Mouse (Mus musculus) intestine, embryonic 14.5 days (tissue): ENCODE measurements at regions not wholly inside any gene's neighbourhood (a gene's known extent, or its start where the extent isn't known, plus 50 kb on each side); places are given as distances from the start of the nearest gene placed in this dataset.

Experiments
- ATAC-seq: fragments of 200-750 bp; cut with Nextera tagmentation; replicated peaks from 2 replicates; pipeline ENCODE4 v1.8.0; 2017; ENCODE audit warnings: low read depth, moderate number of reproducible peaks, moderate TSS enrichment, moderate library complexity; ENCODE audit not compliant: low FRiP score, low TSS enrichment
- DNase-seq: peaks from one replicate; pipeline ENCODE4 v3.0.0-alpha.2; 2018; ENCODE audit warnings: low spot score
- H3K27ac ChIP-seq: fragments of 300-500 bp; sonication (generic); 2 replicates; pipeline ENCODE4 v1.5.1; 2014; ENCODE audit warnings: low read depth, mild to moderate bottlenecking, control low read depth
- H3K27me3 ChIP-seq: fragments of 300-500 bp; sonication (generic); replicated peaks from 2 replicates; pipeline ENCODE4 v1.6.1; 2014; ENCODE audit warnings: low read length, control low read depth; ENCODE audit not compliant: control insufficient read depth, insufficient read depth
- H3K36me3 ChIP-seq: fragments of 300-500 bp; sonication (generic); 2 replicates; pipeline ENCODE4 v1.6.1; 2014; ENCODE audit warnings: low read length, control low read depth; ENCODE audit not compliant: control insufficient read depth, insufficient read depth
- H3K4me1 ChIP-seq: fragments of 300-500 bp; sonication (generic); replicated peaks from 2 replicates; pipeline ENCODE4 v1.6.1; 2014; ENCODE audit warnings: low read length, control low read depth, mixed read lengths; ENCODE audit not compliant: control insufficient read depth, insufficient read depth
- H3K4me2 ChIP-seq: fragments of 300-500 bp; sonication (generic); 2 replicates; pipeline ENCODE4 v1.6.1; 2014; ENCODE audit warnings: low read length
- H3K4me3 ChIP-seq: fragments of 300-500 bp; sonication (generic); 2 replicates; pipeline ENCODE4 v1.5.1; 2014; ENCODE audit warnings: low read depth, low read length, control low read depth, mixed read lengths
- H3K9ac ChIP-seq: fragments of 300-500 bp; sonication (generic); 2 replicates; pipeline ENCODE4 v1.6.1; 2014; ENCODE audit warnings: mild to moderate bottlenecking, low read length
- H3K9me3 ChIP-seq: fragments of 300-500 bp; sonication (generic); 2 replicates; pipeline ENCODE4 v1.6.1; 2016; ENCODE audit warnings: low read length, control low read depth; ENCODE audit not compliant: control insufficient read depth
- WGBS: fragments of 180-500 bp; shearing (Covaris S2); extraction: QIAGEN DNeasy Blood & Tissue Kit; methylation state at CpG from one replicate; pipeline ENCODE4 v1.1.7; 2014; 5-methylcytosine and 5-hydroxymethylcytosine counted together

DNA sequence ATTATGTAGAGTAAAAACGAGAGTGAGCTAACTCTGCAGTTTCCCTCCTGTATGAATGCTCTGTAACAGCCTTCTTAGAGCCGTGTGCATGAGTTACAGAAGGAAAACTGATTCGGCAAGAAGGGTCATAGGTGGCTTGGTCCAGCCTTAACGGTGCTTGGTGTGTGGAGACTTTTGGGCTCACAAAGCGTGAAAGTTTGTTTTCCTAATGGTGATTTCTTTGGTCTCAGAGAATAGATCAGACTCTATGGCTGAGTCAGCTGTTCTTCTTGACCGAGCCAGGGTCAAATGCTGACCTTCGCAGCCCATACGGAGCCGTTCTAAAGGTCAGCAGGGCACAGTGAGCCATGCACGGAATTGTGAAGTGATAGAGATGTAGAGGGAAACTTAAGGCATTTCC is 294.1 kb upstream of the Mon1b start:
- Histone ChIP-seq H3K27ac (no peak overlapping the region), H3K36me3 (no peaks in the 10 kb centered on the region), H3K4me1 (no peaks in the 10 kb centered on the region), H3K9ac (no peak overlapping the region), H3K4me3 (no peak overlapping the region), H3K27me3 (no peaks in the 10 kb centered on the region), H3K9me3 (no peaks in the 10 kb centered on the region), H3K4me2 (no peak overlapping the region)
- ATAC-seq = no peak
- DNase-seq = no peak
- 59% methylated on average over 10 of the region's 10 CpGs for WGBS

DNA sequence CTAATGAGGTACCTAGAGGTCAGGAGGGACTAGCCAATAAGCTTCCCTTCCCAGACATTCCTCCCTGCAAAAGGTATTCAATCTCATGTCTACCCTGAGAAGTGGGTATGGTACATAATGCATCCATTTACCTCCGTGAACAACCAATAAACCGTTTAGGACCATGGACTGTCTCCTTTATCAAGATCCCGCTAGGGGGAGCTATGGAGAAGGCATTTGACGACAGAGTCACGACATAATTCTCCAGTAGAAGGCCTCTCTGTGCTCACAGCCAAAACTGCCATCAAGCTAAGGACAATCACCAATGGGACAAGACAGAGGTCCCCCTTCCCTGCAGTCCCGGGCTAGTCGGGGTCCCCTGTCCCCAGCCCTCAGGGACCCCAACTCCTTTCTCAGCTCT is 273.5 kb upstream of the Mon1b start:
- H3K27me3 ChIP-seq = no peaks in the 10 kb centered on the region

DNA sequence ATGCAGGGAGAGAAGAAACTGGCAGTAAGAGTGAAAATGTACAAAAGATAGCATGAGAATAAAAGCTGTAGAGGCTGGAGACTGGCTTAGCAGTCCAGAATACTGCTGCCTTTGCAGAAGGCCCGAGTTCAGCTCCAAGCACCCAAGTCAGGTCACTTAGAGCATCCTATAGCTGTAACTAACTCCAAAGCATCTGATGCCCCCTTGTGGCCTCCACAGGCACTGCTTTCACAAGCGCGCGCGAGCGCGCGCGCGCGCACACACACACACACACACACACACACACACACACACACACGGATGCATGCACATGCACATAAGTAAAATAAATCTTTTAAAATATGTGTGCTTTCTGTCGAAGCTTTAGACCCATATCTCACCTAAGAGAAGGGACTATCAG is 271.2 kb upstream of the Mon1b start:
- 90% methylated on average over 13 of the region's 13 CpGs for WGBS
- Histone ChIP-seq H3K27me3 (no peaks in the 10 kb centered on the region), H3K4me1 (no peaks in the 10 kb centered on the region), H3K4me3 (no peak overlapping the region), H3K27ac (no peak overlapping the region), H3K36me3 (no peaks in the 10 kb centered on the region), H3K4me2 (no peak overlapping the region), H3K9me3 (no peaks in the 10 kb centered on the region), H3K9ac (no peak overlapping the region)
- ATAC-seq = no peak
- no peak for DNase-seq

More for the DNA sequence above, 273.5 kb upstream of the Mon1b start:
- Histone ChIP-seq H3K9ac (no peak overlapping the region), H3K27ac (no peak overlapping the region), H3K4me2 (no peak overlapping the region), H3K36me3 (no peaks in the 10 kb centered on the region), H3K4me1 (no peaks in the 10 kb centered on the region), H3K4me3 (no peak overlapping the region), H3K9me3 (no peaks in the 10 kb centered on the region)
- ATAC-seq = no peak
- WGBS = 52% methylated on average over 7 of the region's 7 CpGs
- DNase-seq = no peak

DNA sequence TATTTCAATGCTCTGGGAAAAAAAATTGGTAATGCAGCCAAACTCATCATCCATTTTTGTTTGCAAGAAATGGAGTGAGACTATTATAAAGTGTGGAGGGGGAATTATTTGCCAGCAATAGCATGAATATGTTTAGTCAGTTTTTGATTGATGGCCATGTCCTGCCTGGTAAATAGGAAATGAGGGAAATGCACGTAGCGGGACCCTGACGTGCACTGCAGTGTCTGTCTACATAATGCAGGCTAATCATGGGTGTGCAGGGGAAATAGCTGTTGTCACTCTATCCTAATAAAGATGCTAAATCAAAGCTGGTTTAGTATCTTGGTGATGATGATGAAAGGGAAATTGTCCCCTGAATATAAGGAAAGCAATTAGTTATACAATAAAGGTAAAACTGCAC is 251.9 kb upstream of the Mon1b start:
- ATAC-seq (no peak), DNase-seq (no peak)
- no peaks in the 10 kb centered on the region for H3K27me3 ChIP-seq
- H3K27ac ChIP-seq = no peak overlapping the region
- no peak overlapping the region for H3K9ac ChIP-seq
- no peaks in the 10 kb centered on the region for H3K36me3 ChIP-seq
- H3K4me3 ChIP-seq = no peak overlapping the region
- H3K4me1 ChIP-seq = peaks cover 3% of the 10 kb centered on the region; the same call in 1 of the 2 replicates
- 15% methylated on average over 3 of the region's 3 CpGs for WGBS
- no peak overlapping the region for H3K4me2 ChIP-seq
- no peaks in the 10 kb centered on the region for H3K9me3 ChIP-seq

DNA sequence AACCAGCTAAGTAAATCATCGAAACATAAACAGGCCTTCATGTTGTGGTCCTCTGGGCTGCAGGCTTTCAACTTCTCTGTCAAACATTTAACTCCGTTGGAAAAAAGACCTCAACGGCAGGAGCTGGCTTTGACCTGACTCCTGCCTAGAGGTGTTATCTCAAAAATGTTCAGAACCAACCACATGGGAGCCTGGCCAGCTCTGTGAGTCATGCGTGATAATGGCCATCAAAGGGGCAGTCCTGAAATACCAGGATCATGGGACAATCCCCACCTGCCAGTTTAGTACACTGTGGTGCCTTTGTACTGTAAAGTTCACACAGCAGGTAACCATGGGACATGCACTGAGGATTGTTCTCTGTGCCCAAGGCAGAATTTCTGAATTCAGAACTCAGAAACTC is 251.4 kb upstream of the Mon1b start:
- 23% methylated on average over 4 of the region's 4 CpGs for WGBS
- DNase-seq = no peak

DNA sequence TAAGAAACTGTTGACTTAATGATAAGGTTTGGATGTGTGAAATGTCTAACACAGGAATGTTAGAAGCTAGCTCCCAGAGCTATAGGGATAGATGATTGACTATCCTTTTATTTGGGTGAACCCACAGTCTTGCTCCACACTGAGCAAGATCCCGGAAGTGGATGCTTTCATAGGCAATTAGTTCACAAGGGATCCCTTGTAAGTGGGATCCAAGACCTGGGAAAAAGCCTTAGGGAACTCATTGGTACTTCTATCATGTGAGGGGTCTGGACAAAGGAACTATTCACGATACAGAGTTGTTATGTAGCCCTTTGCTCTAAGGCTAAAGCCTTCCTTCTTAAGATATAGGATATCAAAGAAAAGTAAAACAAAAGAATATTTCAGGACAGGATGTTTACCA is 245.9 kb upstream of the Mon1b start:
- 0 out of 2 replicates have a peak, but pooled peaks have one; percentile 13 for ATAC-seq

More for the DNA sequence above, 251.4 kb upstream of the Mon1b start:
- Histone ChIP-seq H3K4me3 (no peak overlapping the region), H3K27ac (no peak overlapping the region), H3K27me3 (no peaks in the 10 kb centered on the region), H3K4me2 (no peak overlapping the region), H3K36me3 (no peaks in the 10 kb centered on the region), H3K9me3 (no peaks in the 10 kb centered on the region), H3K4me1 (peaks cover 3% of the 10 kb centered on the region; the same call in 1 of the 2 replicates), H3K9ac (no peak overlapping the region)
- peak; percentile 70; the same call in 1 of the 2 replicates for ATAC-seq

DNA sequence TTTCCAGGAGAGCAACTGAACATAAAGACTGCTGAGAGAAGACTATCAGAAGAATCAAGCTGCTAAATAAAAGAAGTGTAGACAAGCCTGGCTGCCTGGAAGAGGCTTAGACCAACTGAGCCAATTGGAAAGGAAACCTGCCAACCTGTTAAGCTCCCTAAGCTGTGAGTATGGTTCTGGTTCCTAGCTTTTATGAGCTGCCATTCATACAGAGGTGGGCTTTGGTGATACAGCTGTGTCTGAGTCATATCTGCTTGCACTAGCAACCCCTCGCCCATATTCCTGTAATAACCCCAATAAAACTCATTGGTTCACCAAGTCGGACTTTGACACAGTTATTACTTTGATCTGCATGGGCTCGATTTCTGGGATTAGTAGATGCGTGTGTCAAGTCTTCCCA is 245.3 kb upstream of the Mon1b start:
- no peaks in the 10 kb centered on the region; the same call in 1 of the 2 replicates for H3K4me1 ChIP-seq
- DNase-seq (no peak), ATAC-seq (peak; percentile 89)
- H3K4me2 ChIP-seq = no peak overlapping the region
- WGBS = 44% methylated on average over 4 of the region's 4 CpGs
- H3K27ac ChIP-seq = 0 out of 2 replicates have a peak overlapping the region, but pooled peaks have one; percentile 27
- H3K27me3 ChIP-seq = no peaks in the 10 kb centered on the region
- H3K9ac ChIP-seq = no peak overlapping the region
- no peak overlapping the region for H3K4me3 ChIP-seq
- no peaks in the 10 kb centered on the region for H3K36me3 ChIP-seq
- H3K9me3 ChIP-seq = no peaks in the 10 kb centered on the region

More for the DNA sequence above, 245.9 kb upstream of the Mon1b start:
- no peak overlapping the region for H3K9ac ChIP-seq
- no peak overlapping the region for H3K4me2 ChIP-seq
- DNase-seq = no peak
- no peaks in the 10 kb centered on the region for H3K36me3 ChIP-seq
- no peaks in the 10 kb centered on the region; the same call in 1 of the 2 replicates for H3K4me1 ChIP-seq
- no peak overlapping the region for H3K27ac ChIP-seq
- H3K27me3 ChIP-seq = no peaks in the 10 kb centered on the region
- no peak overlapping the region for H3K4me3 ChIP-seq
- H3K9me3 ChIP-seq = no peaks in the 10 kb centered on the region
- WGBS = 37% methylated on average over 2 of the region's 2 CpGs

DNA sequence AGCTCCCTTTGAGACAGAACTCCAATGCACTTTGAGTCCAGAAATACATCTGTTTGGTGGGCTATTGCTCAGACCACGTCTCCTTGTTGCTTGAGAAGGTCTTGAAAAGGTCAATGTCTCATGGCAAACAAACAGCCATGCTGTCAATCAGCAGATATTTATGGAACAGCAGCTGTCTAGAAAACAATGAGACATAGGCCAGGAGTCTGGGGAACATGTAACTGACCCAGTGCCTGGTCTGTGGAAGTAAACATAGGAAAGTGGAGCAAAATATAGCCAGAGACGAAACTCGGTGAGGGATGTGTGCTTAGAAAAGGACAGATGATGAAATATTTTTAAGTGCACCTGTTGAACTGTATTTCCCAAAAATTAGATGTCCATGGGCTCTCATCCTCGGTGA is 241.1 kb upstream of the Mon1b start:
- 40% methylated on average over 4 of the region's 4 CpGs for WGBS
- H3K4me3 ChIP-seq = no peak overlapping the region
- H3K4me1 ChIP-seq = no peaks in the 10 kb centered on the region; the same call in 1 of the 2 replicates
- no peaks in the 10 kb centered on the region for H3K27me3 ChIP-seq
- no peak overlapping the region for H3K4me2 ChIP-seq
- ATAC-seq (no peak), DNase-seq (no peak)
- no peak overlapping the region for H3K27ac ChIP-seq
- H3K36me3 ChIP-seq = no peaks in the 10 kb centered on the region
- no peak overlapping the region for H3K9ac ChIP-seq
- H3K9me3 ChIP-seq = no peaks in the 10 kb centered on the region

DNA sequence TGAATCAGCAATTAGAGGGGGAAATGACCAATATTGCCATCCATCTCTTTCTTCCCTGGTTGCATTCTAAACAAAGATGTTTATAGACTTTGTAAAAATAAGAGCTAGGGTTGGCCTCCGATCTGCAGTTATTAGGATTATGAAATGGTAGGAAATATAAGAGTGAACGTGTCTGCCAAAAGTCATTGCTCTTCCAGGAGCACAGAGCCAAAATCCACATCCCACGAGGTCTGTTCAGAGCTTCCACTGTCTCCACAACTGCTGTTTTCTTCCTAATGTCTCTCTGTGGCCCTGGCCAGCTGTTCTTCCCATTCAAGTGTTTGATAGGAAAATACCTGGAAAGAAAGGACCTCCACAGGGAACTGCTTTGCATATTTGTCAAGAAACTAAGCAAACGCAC is 230.2 kb upstream of the Mon1b start:
- Histone ChIP-seq H3K27me3 (no peaks in the 10 kb centered on the region), H3K4me1 (no peaks in the 10 kb centered on the region), H3K36me3 (no peaks in the 10 kb centered on the region), H3K27ac (no peak overlapping the region), H3K4me3 (no peak overlapping the region), H3K9me3 (no peaks in the 10 kb centered on the region), H3K9ac (no peak overlapping the region), H3K4me2 (no peak overlapping the region)
- WGBS = 54% methylated on average over 4 of the region's 4 CpGs
- ATAC-seq (no peak), DNase-seq (no peak)
